Mouse (Mus musculus) CD4-positive, CD25-positive, alpha-beta regulatory T cell, adult 2 months (primary cell): ENCODE measurements around the gene Foxl2.

Source experiments
- DNase-seq: peaks from one replicate; pipeline ENCODE4 v3.0.0-alpha.2; 2012; ENCODE audit warnings: low read depth, low spot score

The Foxl2 gene

GRCm38 (mm10) chr9:98961591-98962477, 6.7 kb downstream of the Foxl2 start:
- DNase-seq = no peak

- DNase-seq = no peak
Observed at GRCm38 (mm10) chr9:98962478-98963142, 7.5 kb downstream of the Foxl2 start.

GRCm38 (mm10) chr9:98963661-98964060, 8.6 kb downstream of the Foxl2 start:
- no peak for DNase-seq

- DNase-seq = peak; percentile 50
Observed at GRCm38 (mm10) chr9:98965084-98965483, 10.0 kb downstream of the Foxl2 start.

GRCm38 (mm10) chr9:98973101-98973521, 18.0 kb downstream of the Foxl2 start:
- DNase-seq = peak; percentile 17

- no peak for DNase-seq
Observed at GRCm38 (mm10) chr9:98973561-98973960, 18.5 kb downstream of the Foxl2 start.

- DNase-seq = no peak
Observed at GRCm38 (mm10) chr9:98974898-98975297, 19.8 kb downstream of the Foxl2 start.

- no peak for DNase-seq
Observed at GRCm38 (mm10) chr9:98976081-98976480, 21.0 kb downstream of the Foxl2 start.

GRCm38 (mm10) chr9:98976520-98976919, 21.4 kb downstream of the Foxl2 start:
- DNase-seq = peak; percentile 41

GRCm38 (mm10) chr9:98979431-98980416, 24.6 kb downstream of the Foxl2 start:
- peak; percentile 97 for DNase-seq

GRCm38 (mm10) chr9:98985800-98986475, 30.9 kb downstream of the Foxl2 start, which contains the start of gene Faim:
Faim (plus strand) TSS chr9:98986373.
- DNase-seq = peak; percentile 100

- peak; percentile 52 for DNase-seq
Observed at GRCm38 (mm10) chr9:98986476-98987096, 31.5 kb downstream of the Foxl2 start.

- DNase-seq = peak; percentile 72
Observed at GRCm38 (mm10) chr9:98987131-98987530, 32.0 kb downstream of the Foxl2 start.

- DNase-seq = no peak
Observed at GRCm38 (mm10) chr9:98994103-98994502, 39.0 kb downstream of the Foxl2 start.

- no peak for DNase-seq
Observed at GRCm38 (mm10) chr9:98999881-99000339, 44.8 kb downstream of the Foxl2 start.

- no peak for DNase-seq
Observed at GRCm38 (mm10) chr9:99001326-99001725, 46.2 kb downstream of the Foxl2 start.
